Mouse (Mus musculus) liver, adult (tissue): ENCODE measurements around the gene Cdc42se2.

Source experiments
- GATA4 ChIP-seq: IDR thresholded peaks from 2 replicates; pipeline ENCODE4 v1.6.1; 2014; ENCODE audit warnings: mild to moderate bottlenecking, low read length; ENCODE audit not compliant: insufficient replicate concordance

The Cdc42se2 gene

DNA sequence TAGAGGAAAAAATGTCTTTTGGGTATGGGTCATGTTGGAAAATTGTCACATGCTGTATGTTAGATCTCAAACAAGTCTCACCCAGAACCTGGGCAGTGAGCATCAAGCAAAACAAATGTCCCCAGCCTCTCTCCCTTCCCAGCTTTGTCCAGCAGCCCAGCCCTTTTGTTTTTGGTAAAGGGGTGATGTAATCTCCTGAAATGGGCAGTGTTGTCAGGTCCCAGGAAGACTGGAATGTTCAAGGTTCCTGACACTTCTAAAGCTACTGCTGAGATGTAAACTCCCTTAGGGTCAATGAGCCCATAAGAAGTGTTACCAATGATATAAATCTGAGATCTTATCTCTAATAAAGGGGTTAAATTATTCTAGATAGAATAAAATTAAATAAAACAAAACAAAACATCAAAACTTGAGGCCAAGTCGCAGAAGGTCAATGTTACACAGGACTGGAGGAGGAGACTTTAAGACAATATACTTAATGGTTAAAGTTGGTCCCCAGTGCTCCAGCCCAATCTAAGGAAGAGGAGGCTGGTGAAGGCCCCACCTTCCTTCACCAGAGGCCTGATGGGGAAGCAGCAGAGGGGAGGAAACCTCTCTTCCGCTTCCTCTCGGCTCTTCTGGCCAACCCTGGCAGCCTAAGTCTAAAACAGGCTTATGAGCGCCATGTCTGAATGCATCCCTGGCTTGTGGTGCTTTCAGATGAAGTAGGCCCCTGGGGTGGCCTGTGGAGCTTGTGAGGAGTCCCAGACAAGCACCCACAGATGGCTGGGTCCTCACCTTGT lies 76.8 kb downstream of the Cdc42se2 start:
- no peak for TF ChIP-seq GATA4

GRCm38 (mm10) chr11:54709645-54710044 lies 77.8 kb downstream of the Cdc42se2 start:
- no peak for TF ChIP-seq GATA4

DNA sequence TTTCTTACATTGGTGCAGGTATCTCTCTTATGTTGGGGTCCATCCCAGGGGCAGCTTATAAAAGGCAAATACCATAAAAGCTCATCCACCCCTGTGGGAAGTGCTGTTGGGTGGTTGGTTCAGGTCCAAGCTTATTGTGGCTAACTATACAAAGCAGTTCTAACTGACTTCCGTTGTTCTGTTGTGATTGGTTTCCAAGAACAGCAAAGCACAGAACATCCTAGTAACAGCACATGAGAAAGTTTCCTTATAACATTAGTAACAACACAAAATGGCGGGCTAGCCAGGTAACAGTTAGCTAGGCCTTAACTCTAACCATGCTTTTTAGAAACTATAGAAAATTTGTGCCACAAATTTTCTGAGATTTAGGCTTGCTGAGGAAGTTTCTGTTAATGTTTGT lies 79.3 kb downstream of the Cdc42se2 start:
- TF ChIP-seq GATA4, result no peak

GRCm38 (mm10) chr11:54703306-54703705 lies 84.2 kb downstream of the Cdc42se2 start:
- TF ChIP-seq GATA4, result no peak

DNA sequence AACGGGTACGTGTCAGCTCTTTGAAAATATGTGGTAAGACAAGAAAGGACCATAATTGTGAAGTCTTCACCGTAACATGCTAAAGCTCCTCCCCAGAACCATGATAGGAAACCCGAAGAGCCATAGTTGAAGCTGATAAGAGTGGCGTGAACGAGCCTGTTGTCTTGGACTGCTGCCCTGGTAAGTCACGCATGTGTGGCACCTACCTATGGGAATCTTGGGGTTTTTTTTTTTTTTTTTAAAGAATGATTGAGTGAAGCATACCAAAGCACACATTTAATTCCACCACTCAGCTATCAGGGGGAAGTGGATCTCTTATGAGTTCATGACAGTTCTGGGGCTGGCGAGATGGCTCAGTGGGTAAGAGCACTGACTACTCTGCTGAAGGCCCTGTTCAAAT lies 85.6 kb downstream of the Cdc42se2 start:
- TF ChIP-seq GATA4, result no peak

GRCm38 (mm10) chr11:54699972-54700371 lies 87.5 kb downstream of the Cdc42se2 start:
- TF ChIP-seq GATA4, result no peak

DNA sequence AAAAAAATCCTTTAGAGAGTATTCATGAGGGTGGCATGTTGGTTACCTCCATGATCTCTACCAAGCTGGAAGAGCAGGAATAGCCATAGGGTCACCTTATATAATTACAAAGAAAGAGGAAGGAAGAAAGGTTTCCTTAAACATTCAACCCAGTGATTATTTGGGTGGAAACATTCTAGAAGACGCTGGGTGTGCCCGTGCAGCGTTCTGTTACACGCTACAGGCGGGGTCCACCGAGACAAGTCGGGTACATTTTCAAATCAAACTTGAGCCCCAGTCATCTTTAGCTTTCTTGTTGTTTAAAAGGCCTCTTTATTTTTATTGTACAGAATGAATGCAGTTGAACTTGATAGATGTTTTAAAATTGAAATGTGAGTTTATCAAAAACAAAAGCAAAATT lies 88.8 kb downstream of the Cdc42se2 start:
- TF ChIP-seq GATA4, result no peak

GRCm38 (mm10) chr11:54697611-54698010 lies 89.9 kb downstream of the Cdc42se2 start:
- TF ChIP-seq GATA4, result no peak

- no peak for TF ChIP-seq GATA4
Observed at GRCm38 (mm10) chr11:54695951-54696350, 91.5 kb downstream of the Cdc42se2 start.

DNA sequence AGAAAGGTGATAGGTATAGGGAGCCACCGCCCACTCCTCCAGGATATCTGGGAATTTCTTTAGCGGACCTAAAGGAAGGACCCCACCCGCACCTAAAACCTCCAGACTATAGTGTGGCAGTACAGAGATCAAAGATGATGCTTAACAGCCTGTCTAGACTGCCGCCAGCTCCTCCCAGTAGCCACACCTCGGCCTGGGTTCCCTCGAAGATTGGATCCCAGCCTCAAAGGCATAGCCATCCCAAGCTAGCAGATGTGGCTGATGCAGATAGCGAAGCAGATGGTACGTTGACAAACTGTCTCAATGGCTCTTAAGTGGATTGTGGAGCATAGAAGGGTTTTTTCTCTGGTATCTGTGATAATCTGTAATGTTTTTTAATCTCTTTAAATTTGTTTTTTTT lies 93.2 kb downstream of the Cdc42se2 start:
- no peak for TF ChIP-seq GATA4

DNA sequence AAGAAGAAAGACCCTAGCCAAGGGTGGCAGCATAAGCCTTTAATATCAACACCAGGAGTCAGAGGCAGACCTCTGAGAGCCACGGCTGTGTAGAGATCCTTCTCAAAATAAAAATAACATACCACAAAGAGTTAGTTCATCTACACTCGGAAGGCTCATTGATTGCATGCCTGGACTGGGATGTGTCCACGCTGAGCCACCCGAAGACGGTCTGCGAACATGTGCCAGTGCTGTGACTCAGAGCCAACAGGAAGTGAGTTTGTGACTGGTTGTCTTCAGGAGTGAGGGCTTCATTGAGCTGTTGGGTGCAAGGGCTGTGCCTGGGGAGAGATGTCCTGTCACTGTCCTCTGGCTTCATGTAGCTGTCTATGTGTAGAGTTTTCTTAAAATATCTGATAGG lies 93.8 kb downstream of the Cdc42se2 start:
- no peak for TF ChIP-seq GATA4

DNA sequence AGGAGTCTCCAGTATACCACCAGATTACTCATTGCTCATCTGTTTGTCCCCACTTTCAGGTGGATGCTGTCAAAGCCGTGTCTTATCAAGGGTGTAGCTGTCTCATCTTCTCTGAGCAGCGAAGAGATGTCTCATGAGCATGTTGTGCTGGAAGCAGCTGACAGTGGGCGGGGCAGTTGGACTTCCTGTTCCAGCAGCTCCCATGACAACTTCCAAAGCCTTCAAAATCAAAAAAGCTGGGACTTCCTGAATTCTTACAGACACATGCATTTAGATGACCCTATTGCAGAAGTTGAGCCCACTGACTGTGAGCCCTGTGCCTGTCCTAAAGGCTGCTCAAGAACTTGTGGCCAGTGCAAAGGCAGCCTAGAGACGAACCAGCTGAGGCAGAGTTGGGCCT lies 96.3 kb downstream of the Cdc42se2 start:
- no peak for TF ChIP-seq GATA4

GRCm38 (mm10) chr11:54690171-54690570 lies 97.3 kb downstream of the Cdc42se2 start:
- no peak for TF ChIP-seq GATA4

GRCm38 (mm10) chr11:54684831-54685230 lies 102.6 kb downstream of the Cdc42se2 start:
- no peak for TF ChIP-seq GATA4

DNA sequence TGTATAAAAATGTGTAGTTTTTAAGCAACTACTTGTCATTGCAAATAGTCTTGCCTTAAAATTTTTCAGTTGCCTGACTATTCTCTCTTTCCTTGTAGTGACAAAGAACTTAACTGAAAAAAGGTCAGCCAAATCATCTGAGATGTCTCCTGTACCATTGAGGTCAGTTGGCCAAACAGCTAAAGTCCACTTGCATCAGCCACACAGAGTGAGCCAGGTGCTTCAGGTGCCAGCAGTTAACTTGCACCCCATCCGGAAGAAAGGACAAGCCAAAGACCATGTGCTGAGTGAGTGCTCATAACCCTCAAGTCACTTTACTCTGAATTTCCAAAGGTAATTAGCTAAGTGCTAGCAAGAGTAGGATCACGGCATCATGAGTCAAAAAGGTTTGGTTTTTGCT lies 108.3 kb downstream of the Cdc42se2 start:
- TF ChIP-seq GATA4, result no peak

- no peak for TF ChIP-seq GATA4
Observed at GRCm38 (mm10) chr11:54675792-54676489, 111.5 kb downstream of the Cdc42se2 start.
